Mouse (Mus musculus) adrenal gland, postnatal 14 days (tissue): ENCODE measurements around the gene Nap1l5. TPM values are rescaled to one million over a fixed set of nuclear protein-coding genes. Genes with fewer than 3 reads are reported as not detected.

Source experiments
- total RNA-seq: library from RNA; stranded (reverse); gene quantifications from 2 replicates; pipeline ENCODE4 v1.2.3, GENCODE M21; 2021

Nap1l5 gene
- total RNA-seq, 1 experiment from 2014 or later: 40.5 TPM

Other genes with a start within 250 kb of the Nap1l5 start
- 35.3 and 43.8 TPM in 2 replicates for gene Herc3, start 75.6 kb downstream of the Nap1l5 start, total RNA-seq
- 90.8 and 138 TPM in 2 replicates for gene Fam13a, start 117.5 kb upstream of the Nap1l5 start, total RNA-seq